Mouse (Mus musculus) ES-Bruce4 (cell line): ENCODE measurements at regions not wholly inside any gene's neighbourhood (a gene's known extent, or its start where the extent isn't known, plus 50 kb on each side); places are given as distances from the start of the nearest gene placed in this dataset.

Experiments
- CTCF ChIP-seq: IDR thresholded peaks from one replicate; pipeline ENCODE4 v1.8.1; 2011; ENCODE audit warnings: low read depth, low read length
- POLR2A ChIP-seq: IDR thresholded peaks from one replicate; pipeline ENCODE4 v1.8.1; 2011; ENCODE audit warnings: low read length; ENCODE audit not compliant: insufficient read depth

DNA sequence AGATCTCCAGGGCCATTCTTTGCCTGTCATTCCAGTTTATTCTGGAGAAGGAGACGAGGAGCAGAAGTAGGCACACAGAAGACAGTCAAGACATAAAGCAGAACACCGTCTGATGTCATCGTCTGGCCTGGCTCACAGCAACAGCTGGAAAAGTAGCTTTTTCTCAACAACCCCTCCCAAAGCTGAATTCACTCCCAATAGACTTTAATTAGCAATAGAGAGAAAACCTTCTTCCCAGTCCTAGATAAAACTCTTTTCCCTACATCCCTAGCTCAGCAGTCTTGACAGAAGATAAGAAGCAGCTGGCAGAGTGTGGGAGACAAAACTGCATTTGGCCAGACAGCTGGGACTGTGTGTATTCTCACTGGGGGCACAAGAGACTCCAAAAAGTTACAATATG, 59.3 kb upstream of the C1qtnf7 start:
- TF ChIP-seq CTCF: no peak
- TF ChIP-seq POLR2A: no peak
